Comparison of ENCODE assay signal across 25 mouse cellular contexts in the genomic region with DNA sequence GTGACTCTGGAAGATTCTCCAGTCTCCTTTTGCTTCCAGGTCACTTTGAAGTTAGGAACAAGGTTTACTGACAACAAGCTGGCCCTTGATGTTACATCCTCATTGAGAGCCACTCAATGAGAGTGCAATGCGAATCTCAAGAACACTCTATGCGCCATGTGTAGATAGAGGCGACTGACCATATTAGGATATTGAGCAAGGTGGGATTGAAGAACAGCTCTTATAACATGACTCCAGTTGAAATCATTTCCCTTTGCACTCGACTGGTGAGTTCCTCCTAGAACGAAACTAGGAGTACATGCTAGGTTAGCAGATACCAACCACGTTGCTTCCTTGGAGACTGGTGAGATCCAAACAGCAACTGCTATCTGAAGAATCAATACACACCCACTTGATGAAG.
"Had no signal": no experiment of that assay in that cellular context is flagged by ENCODE, and none has a peak within 500 bp of the region (broad histone marks: within the 10 kb centered on the region; RNA-seq: fewer than 3 reads in every experiment).

No protein-coding gene starts in this region.

- H3K27me3 ChIP-seq: heart, embryonic 13.5 days; heart, embryonic 15.5 days; hindbrain, embryonic 13.5 days; hindbrain, embryonic 15.5 days; kidney, embryonic 15.5 days; limb, embryonic 13.5 days; limb, embryonic 15.5 days had no signal

- H3K4me3 ChIP-seq: heart, adult 2 months; heart, embryonic 13.5 days; heart, embryonic 15.5 days; hindbrain, embryonic 13.5 days; hindbrain, embryonic 15.5 days; kidney, embryonic 15.5 days; limb, embryonic 13.5 days; limb, embryonic 15.5 days had no signal

- H3K4me2 ChIP-seq: heart, embryonic 11.5 days; heart, embryonic 13.5 days; heart, embryonic 15.5 days; hindbrain, embryonic 13.5 days; hindbrain, embryonic 15.5 days; kidney, embryonic 15.5 days; limb, embryonic 13.5 days; limb, embryonic 15.5 days had no signal

- H3K9me3 ChIP-seq: heart, embryonic 13.5 days; heart, embryonic 15.5 days; hindbrain, embryonic 13.5 days; hindbrain, embryonic 15.5 days; kidney, embryonic 15.5 days; limb, embryonic 13.5 days; limb, embryonic 15.5 days had no signal

- H3K9ac ChIP-seq: heart, embryonic 13.5 days; heart, embryonic 15.5 days; hindbrain, embryonic 13.5 days; hindbrain, embryonic 15.5 days; kidney, embryonic 15.5 days; limb, embryonic 13.5 days; limb, embryonic 15.5 days had no signal

- DNase-seq: gastrocnemius, postnatal 14 days; gastrocnemius, postnatal 36 days; heart, adult 11 months; heart, adult 2 months; heart, postnatal 14 days; heart, postnatal 36 days; kidney, adult 11 months; kidney, adult 2 months; kidney, adult 9 months; kidney, postnatal 14 days; kidney, postnatal 36 days; layer of hippocampus, adult 9-11 months; layer of hippocampus, postnatal 36 days; left cerebral cortex, postnatal 4 days had no signal

- H3K4me1 ChIP-seq: heart, embryonic 13.5 days; heart, embryonic 15.5 days; hindbrain, embryonic 13.5 days; hindbrain, embryonic 15.5 days; kidney, embryonic 15.5 days; limb, embryonic 13.5 days; limb, embryonic 15.5 days had no signal

- ATAC-seq: hindbrain, postnatal 0 days; intestine, embryonic 16.5 days had no signal

- H3K36me3 ChIP-seq: heart, embryonic 13.5 days; heart, embryonic 15.5 days; hindbrain, embryonic 13.5 days; hindbrain, embryonic 15.5 days; kidney, embryonic 15.5 days; limb, embryonic 13.5 days; limb, embryonic 15.5 days had no signal

- H3K27ac ChIP-seq: heart, adult 2 months; heart, embryonic 13.5 days; heart, embryonic 15.5 days; hindbrain, embryonic 13.5 days; hindbrain, embryonic 15.5 days; hindbrain, postnatal 0 days; kidney, embryonic 15.5 days; kidney, postnatal 0 days; limb, embryonic 13.5 days; limb, embryonic 15.5 days had no signal
